Mouse (Mus musculus): Measurements from ENCODE around the gene Map3k5. TPM values are rescaled to one million over a fixed set of nuclear protein-coding genes. Genes with fewer than 3 reads are reported as not detected.

The Map3k5 gene
- total and polyA plus RNA-seq, 3 experiments = 15.8 to 31.0 (median 27.6) TPM

- dilution Hi-C loops (cut with MboI; ENCODE audit: extremely low pct_ligation_motif_present, extremely low pct_unique_long_range_greater_than_20kb, low sequenced_read_pairs) = no loop called here
- Histone ChIP-seq H3K36me3 (replicated peaks in 1 of 2; ENCODE audit: control insufficient read depth in 1 of 2, insufficient read depth in 1 of 2, low read length in 1 of 2) (peaks cover 0 to 43% of the 10 kb centered on the region in 2 experiments), H3K9me3 (replicated peaks; ENCODE audit: low read length) (no peaks in the 10 kb centered on the region), H3K27ac (ENCODE audit: insufficient read depth, low read depth) (no peak overlapping the region), H3K27me3 (replicated peaks) (no peaks in the 10 kb centered on the region), H3K9ac (ENCODE audit: insufficient read depth, low read depth) (no peak overlapping the region), H3K4me2 (ENCODE audit: insufficient read depth, low read depth, poor library complexity, severe bottlenecking) (no peak overlapping the region), H3K4me1 (ENCODE audit: control insufficient read depth in 1 of 2, insufficient read depth in 2 of 2) (peaks cover 8 to 44% of the 10 kb centered on the region in 2 experiments; a peak in 3 of 4 replicates), H3K79me2 (replicated peaks; ENCODE audit: control insufficient read depth, extremely low read depth, insufficient read depth, poor library complexity, severe bottlenecking) (peaks cover 18% of the 10 kb centered on the region), H3K4me3 (replicated peaks in 1 of 3; ENCODE audit: low read depth in 2 of 3, low read length in 2 of 3, poor library complexity in 1 of 3) (no peak overlapping the region)
- in situ Hi-C loops (cut with MboI; ENCODE audit: low pct_ligation_motif_present, low pct_unique_long_range_greater_than_20kb, low sequenced_read_pairs) = no loop called here
- DNase-seq (ENCODE audit: extremely low read depth) = no peak
- no peak for TF ChIP-seq E2F4 (IDR thresholded peaks at IDR 0.05; ENCODE audit: insufficient replicate concordance, low read depth, low read length)
- peak; percentile 23 for TF ChIP-seq RAD21 (IDR thresholded peaks at IDR 0.05; ENCODE audit: low read depth, low read length)
- TF ChIP-seq SMC3 (IDR thresholded peaks at IDR 0.05; ENCODE audit: low read depth, low read length) = peak; percentile 28
- no peak for TF ChIP-seq GABPA (IDR thresholded peaks at IDR 0.05; ENCODE audit: insufficient replicate concordance, low read depth, low read length)
- TF ChIP-seq TCF12 (IDR thresholded peaks at IDR 0.05; ENCODE audit: low read depth, low read length) = no peak
- no peak for TF ChIP-seq MEF2A (IDR thresholded peaks at IDR 0.05; ENCODE audit: borderline replicate concordance, low read depth, low read length)
- no peak for TF ChIP-seq ZMIZ1 (IDR thresholded peaks at IDR 0.05; ENCODE audit: low read depth, low read length)
- no peak for TF ChIP-seq JUN (IDR thresholded peaks at IDR 0.05; ENCODE audit: insufficient read depth, low read depth, low read length)
- TF ChIP-seq JUND (conservative IDR thresholded peaks at IDR 0.05; ENCODE audit: low read depth, low read length) = no peak
- TF ChIP-seq NELFE (IDR thresholded peaks at IDR 0.05; ENCODE audit: low read depth, low read length) = no peak
- TF ChIP-seq TBP (conservative IDR thresholded peaks at IDR 0.05; ENCODE audit: low read depth, low read length) = no peak
- TF ChIP-seq CTCF (conservative IDR thresholded peaks at IDR 0.05 in 1 of 2, IDR thresholded peaks at IDR 0.05 in 1 of 2; ENCODE audit: low read depth in 2 of 2, low read length in 2 of 2) = peak; percentile 25 to 52; a peak in 2 of 4 replicates
- no peak for TF ChIP-seq MAFK (IDR thresholded peaks at IDR 0.05; ENCODE audit: insufficient replicate concordance, low read length)
- TF ChIP-seq IRF4 (IDR thresholded peaks at IDR 0.05; ENCODE audit: low read depth, low read length) = no peak
Observed at GRCm38 (mm10) chr10:19977557-19977956, 43.3 kb downstream of the Map3k5 start.

- Histone ChIP-seq H3K9ac (ENCODE audit: insufficient read depth, low read depth) (peak overlapping the region; percentile 53), H3K27ac (ENCODE audit: insufficient read depth, low read depth) (peak overlapping the region; percentile 44), H3K4me2 (ENCODE audit: insufficient read depth, low read depth, poor library complexity, severe bottlenecking) (peak overlapping the region; percentile 77), H3K4me3 (replicated peaks in 1 of 3; ENCODE audit: low read depth in 2 of 3, low read length in 2 of 3, poor library complexity in 1 of 3) (no peak overlapping the region), H3K9me3 (replicated peaks; ENCODE audit: low read length) (no peaks in the 10 kb centered on the region), H3K79me2 (replicated peaks; ENCODE audit: control insufficient read depth, extremely low read depth, insufficient read depth, poor library complexity, severe bottlenecking) (peaks cover 12% of the 10 kb centered on the region), H3K36me3 (replicated peaks in 1 of 2; ENCODE audit: control insufficient read depth in 1 of 2, insufficient read depth in 1 of 2, low read length in 1 of 2) (peaks cover 0 to 37% of the 10 kb centered on the region in 2 experiments), H3K27me3 (replicated peaks) (no peaks in the 10 kb centered on the region), H3K4me1 (ENCODE audit: control insufficient read depth in 1 of 2, insufficient read depth in 2 of 2) (peaks cover 8 to 44% of the 10 kb centered on the region in 2 experiments; a peak in 3 of 4 replicates)
- TF ChIP-seq UBTF (IDR thresholded peaks at IDR 0.05; ENCODE audit: low read depth, low read length) (no peak), MAX (IDR thresholded peaks at IDR 0.05; ENCODE audit: low read length) (peak; percentile 96), USF2 (conservative IDR thresholded peaks at IDR 0.05; ENCODE audit: low read depth, low read length) (peak; percentile 51), NELFE (IDR thresholded peaks at IDR 0.05; ENCODE audit: low read depth, low read length) (peak; percentile 38; the same call in 1 of the 2 replicates), TCF12 (IDR thresholded peaks at IDR 0.05; ENCODE audit: low read depth, low read length) (no peak), USF1 (IDR thresholded peaks at IDR 0.05; ENCODE audit: low read depth, low read length) (peak; percentile 66), CHD1 (IDR thresholded peaks at IDR 0.05; ENCODE audit: low read depth, low read length) (no peak), ZMIZ1 (IDR thresholded peaks at IDR 0.05; ENCODE audit: low read depth, low read length) (no peak), KAT2A (IDR thresholded peaks at IDR 0.05; ENCODE audit: insufficient replicate concordance, low read length) (no peak), RCOR1 (conservative IDR thresholded peaks at IDR 0.05; ENCODE audit: low read depth, low read length) (no peak), IRF4 (IDR thresholded peaks at IDR 0.05; ENCODE audit: low read depth, low read length) (peak; percentile 18; the same call in 1 of the 2 replicates), MAFK (IDR thresholded peaks at IDR 0.05; ENCODE audit: insufficient replicate concordance, low read length) (no peak), POLR2A (IDR thresholded peaks at IDR 0.05; ENCODE audit: low read depth, low read length) (no peak), CHD2 (IDR thresholded peaks at IDR 0.05; ENCODE audit: low read length) (no peak), EP300 (IDR thresholded peaks at IDR 0.05; ENCODE audit: low read length) (peak; percentile 51; the same call in 1 of the 2 replicates), MYC (IDR thresholded peaks at IDR 0.05; ENCODE audit: low read depth, low read length) (peak; percentile 98), CTCF (conservative IDR thresholded peaks at IDR 0.05 in 1 of 2, IDR thresholded peaks at IDR 0.05 in 1 of 2; ENCODE audit: low read depth in 2 of 2, low read length in 2 of 2) (no peak), SMC3 (IDR thresholded peaks at IDR 0.05; ENCODE audit: low read depth, low read length) (no peak; the same call in 1 of the 2 replicates), NRF1 (IDR thresholded peaks at IDR 0.05; ENCODE audit: low read depth, low read length) (no peak), SIN3A (IDR thresholded peaks at IDR 0.05; ENCODE audit: low read length) (no peak), MXI1 (IDR thresholded peaks at IDR 0.05; ENCODE audit: low read depth, low read length) (peak; percentile 68; the same call in 1 of the 2 replicates)
- DNase-seq (ENCODE audit: extremely low read depth) = no peak
- dilution Hi-C loops (cut with MboI; ENCODE audit: extremely low pct_ligation_motif_present, extremely low pct_unique_long_range_greater_than_20kb, low sequenced_read_pairs) (no loop called here), in situ Hi-C loops (cut with MboI; ENCODE audit: low pct_ligation_motif_present, low pct_unique_long_range_greater_than_20kb, low sequenced_read_pairs) (no loop called here)
Observed at GRCm38 (mm10) chr10:19978662-19979199, 44.5 kb downstream of the Map3k5 start.

Measured in CH12.LX (cell line).